Mouse (Mus musculus) spleen, adult 18-20 months (tissue): ENCODE measurements around the gene Wdr45.

Source experiments
- DNase-seq, 2 experiments: peaks; one replicate each; pipeline ENCODE4 v3.0.0; 2022; ENCODE audit warnings: mixed read lengths in 2 of 2

The Wdr45 gene

DNA sequence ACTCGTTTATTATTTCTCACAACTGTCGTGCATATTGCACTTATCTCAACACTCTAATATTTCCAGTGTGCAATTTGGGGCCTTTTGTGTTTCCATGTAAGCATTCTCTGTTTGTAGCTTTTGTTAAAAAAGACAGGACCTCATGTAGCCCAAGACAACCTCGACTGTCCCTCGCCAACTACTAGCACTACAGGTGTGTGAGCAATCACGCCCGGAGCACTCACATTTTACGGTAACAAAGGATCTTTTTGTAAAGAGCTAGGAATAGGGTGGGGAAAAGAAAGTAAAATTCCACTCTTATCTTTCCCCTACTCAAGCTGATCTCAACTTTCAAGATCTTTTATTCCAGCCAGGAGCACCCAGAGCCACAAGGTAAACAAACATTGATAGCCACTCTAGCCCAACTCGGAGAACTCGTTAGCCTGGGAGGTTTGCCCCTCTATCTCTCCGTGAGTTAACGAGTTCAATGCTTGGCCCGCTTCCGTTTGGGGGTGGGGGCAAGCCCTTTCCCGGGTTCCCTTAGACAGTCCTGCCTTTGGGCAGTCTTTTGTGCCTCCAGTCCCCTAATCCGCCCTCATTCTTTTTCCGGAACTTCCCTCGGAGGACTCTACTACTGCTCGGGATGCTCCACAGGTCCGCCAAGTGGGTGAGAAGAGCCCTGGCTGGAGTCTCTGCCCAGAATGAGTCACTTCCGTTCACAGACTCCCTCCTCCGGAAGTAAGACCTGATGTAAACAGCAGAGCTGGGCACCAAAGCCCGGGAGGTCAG lies 7.6 kb downstream of the Wdr45 start, which contains the start of gene Gm45208:
Gene Gm45208 (plus strand): TSS at position 732 of the 768 bp plus-strand sequence.
- peak; percentile 36 to 62 for DNase-seq

DNA sequence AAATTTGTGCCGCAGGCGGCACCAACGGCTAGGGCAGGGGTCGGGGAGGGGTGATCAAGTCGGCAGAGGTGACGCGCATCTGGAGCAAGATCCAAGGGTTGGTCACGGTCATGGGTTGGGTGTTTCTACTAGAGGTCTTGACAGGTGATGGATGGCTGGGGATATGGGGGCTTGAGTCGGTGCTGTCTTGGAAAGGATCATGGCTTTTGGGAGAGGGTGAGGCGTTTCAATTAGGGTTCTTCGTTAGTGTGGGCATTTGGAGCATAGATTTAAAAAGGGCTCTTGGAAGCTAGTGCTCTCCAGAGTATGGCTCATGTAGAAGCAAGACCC lies 8.1 kb downstream of the Wdr45 start:
- no peak for DNase-seq

DNA sequence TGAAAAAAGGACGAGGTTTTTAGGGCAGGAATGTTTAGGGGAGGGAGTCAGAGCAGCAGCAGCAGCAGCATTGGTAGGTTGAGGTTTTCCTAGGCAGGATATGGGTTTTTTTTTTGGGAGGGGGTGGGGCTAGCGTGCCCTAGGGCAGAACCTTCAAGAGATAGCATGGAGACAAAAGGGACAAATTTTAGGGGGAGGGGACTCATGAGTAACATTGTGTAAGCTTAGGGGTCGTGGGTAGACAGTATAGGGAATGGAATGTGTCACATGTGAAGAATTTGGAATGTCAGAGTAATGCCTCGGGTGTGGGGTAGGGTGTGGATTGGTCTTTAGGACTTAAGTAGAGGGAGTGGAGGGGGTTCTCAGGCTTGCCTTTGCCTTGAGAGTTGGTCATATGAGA lies 8.6 kb downstream of the Wdr45 start:
- DNase-seq, result no peak

DNA sequence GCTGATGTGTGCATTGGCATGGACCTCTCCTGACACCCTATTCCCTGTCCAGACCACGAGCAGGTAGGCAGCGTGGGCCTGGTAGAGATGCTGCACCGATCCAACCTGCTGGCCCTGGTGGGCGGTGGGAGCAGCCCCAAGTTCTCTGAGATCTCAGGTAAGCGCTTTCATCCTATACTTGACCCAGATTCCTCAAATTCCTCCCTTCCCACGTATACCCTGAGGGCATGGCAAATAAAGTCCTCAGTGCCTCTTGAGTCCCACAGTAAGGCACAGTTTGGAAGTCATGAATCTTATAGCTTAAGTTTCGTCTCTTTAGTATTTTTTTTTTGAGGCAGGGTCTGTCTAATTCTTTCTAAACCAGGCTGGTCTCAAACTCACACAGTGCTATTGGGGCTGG lies 10.0 kb downstream of the Wdr45 start:
- no peak for DNase-seq

DNA sequence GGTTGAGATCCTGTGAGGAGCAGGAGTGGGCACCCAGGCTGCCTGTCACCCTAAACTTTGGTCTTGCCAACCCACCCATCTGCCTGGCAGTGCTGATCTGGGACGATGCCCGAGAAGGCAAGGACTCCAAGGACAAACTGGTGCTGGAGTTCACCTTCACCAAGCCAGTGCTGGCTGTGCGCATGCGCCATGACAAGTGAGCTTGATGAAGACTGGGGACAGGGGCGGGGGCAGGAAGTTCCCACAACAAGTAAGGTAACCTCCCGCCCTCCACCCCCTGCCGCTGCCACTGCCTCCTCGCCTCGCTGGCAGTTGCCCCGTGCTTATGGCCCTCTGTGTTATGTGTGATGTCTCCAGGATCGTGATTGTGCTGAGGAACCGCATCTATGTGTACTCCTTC lies 11.7 kb downstream of the Wdr45 start:
- no peak for DNase-seq

DNA sequence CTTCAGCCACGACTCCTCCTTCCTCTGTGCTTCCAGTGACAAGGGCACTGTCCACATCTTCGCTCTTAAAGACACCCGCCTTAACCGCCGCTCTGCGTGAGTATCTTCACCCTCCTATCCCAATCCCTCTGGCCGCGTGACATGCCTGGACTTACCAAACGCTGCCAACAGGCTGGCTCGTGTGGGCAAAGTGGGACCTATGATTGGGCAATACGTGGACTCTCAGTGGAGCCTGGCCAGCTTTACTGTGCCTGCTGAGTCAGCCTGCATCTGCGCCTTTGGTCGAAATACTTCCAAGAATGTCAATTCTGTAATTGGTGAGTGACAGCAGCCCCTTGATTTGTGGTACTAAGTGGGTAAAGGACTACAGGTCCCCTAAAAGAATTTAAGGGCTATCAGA lies 13.0 kb downstream of the Wdr45 start:
- DNase-seq, result no peak

DNA sequence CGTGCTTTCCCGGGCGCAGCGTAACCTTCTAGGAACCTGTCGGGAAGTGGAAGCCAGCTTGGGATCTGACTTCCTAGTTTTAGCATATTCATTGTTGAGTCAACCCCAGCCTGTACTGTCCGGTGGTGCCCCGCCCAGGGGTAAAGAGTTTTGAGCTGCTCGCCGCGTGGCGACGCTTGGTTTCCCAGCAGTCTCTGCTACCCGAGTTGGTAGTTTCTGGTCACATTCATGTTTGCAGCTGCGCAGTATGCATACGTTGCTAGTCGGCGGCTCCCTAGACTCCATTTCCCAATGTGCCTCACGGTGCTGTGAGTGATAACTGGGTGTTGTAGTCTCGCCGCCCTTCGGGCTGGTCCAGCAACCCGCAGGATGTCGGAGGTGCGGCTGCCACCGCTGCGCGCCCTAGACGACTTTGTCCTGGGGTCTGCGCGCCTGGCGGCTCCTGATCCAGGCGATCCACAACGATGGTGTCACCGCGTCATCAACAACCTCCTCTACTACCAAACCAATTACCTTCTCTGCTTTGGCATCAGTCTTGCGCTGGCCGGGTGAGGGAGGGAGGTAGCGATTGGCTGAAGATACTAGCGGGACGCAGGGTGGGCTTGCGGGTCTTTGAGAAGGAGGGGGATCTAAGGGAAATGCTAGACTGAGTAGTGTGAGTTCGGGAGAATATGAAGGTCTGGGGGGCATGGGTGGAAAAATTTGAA lies 14.2 kb downstream of the Wdr45 start, which contains the start of gene Praf2:
Gene Praf2 (plus strand): TSS at position 225 of the 707 bp plus-strand sequence.
- DNase-seq, result peak; percentile 55 to 63

DNA sequence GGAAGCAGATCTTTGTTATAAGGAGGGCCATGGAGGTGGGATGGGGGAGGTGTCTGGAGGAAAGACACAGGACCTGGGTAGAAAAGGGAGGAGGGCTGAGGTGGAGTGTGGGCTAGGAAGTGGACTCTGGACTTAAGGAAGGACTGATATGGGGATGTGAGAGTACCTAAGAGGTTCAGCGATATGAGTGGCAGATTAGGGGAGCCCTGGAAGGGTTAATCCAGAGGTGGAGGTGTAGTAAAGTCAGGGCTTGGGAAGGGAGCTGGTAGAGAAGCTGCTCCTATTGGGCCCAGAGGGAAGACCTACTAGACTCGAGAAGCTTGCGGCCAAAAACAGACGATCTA lies 14.8 kb downstream of the Wdr45 start:
- no peak for DNase-seq

DNA sequence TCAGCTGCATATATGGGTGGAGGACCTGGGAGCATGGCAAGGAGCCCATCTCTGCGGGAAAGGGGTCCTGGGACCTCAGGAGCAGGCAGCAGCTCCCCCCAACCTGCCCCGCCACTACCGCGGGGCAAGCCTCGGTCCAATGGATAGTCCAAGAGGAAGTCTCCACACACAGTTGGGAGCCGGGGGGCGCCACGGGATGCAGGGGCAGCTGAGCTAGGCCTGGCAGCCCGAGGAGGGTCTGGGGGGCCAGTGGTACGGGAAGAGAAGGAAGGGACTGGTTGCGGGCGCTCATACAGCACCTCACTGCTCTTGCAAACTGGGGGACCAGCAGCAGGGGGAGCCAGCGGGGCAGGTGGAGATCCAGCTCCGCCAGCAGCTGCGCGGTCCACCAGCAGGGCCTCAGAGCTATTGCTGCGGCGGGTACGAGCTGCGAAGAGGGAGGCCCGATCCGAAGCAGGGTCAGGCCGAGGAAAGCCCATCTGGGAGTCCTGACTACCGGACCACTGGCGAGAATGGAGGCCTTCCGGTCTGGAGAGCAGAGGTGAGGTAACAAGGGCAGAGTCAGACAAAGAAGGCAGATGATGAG lies 19.5 kb downstream of the Wdr45 start:
- peak; percentile 56 to 80 for DNase-seq

DNA sequence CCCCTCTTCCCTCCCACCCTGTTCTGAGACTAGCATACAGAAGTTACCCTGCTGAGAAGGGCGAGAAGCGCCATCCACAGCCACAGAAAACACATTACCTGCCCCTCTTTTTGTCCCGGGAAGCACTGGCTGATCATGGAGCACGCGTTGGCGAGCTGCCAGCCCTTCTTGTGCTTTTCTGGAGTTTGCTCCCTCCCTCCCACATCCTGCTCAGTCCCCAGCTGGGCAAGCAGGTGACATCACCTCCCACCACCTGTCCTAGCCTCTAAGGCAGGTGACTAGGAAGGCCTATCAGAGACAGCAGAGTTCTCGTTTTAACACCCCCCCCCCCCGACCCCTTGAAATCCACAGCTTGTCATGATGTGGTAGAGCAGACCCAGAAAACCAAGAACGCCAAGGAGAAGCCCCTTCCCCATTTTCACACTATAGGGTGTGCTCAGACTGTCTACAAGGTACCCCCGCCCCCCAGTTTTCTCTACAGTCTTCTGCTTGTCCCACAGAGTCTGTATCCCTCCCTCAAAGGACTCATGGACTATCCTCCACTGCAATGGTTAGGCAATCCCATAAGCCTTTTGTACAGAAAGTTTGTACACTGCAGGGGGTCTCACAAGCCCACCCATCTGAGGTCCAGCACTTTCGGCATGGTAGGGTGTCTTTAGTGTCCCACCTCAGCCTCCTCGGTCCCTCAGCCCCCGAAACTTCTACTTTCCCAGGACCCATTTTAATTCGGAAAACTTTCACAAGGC lies 25.4 kb downstream of the Wdr45 start:
- no peak for DNase-seq

DNA sequence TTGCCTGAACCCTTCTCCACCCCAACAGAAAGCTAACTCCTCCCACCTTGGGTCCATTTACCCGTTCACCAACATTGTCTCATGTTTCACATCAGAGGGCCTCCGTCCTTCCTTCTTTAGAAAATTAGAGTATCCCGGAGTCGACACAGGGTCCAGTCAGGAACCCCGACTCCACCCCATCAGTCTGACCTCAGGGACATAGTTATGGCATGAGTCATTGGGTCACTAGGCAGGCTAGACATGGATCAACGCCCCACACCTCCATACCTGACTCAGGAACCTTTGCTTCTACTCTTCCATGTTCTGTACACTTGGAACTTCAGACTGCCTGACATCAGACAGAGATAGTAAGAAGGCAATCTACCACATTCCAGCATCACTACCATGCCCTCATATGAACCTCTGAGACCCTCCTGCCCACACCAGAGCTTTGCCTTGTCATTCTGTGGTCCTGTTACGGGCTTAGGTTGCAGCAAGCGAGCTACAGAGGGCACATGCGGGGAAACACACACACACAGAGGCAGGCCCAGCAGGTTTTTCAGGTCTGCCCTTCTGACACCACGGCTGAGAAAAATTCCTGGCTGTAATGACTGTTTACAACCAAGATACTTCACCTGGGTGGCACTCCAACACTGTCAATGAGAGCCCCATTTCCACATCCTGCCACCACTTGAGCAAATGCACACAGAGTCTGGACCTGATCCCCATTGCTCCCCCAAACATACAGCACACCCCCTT lies 26.1 kb downstream of the Wdr45 start:
- DNase-seq, result no peak

DNA sequence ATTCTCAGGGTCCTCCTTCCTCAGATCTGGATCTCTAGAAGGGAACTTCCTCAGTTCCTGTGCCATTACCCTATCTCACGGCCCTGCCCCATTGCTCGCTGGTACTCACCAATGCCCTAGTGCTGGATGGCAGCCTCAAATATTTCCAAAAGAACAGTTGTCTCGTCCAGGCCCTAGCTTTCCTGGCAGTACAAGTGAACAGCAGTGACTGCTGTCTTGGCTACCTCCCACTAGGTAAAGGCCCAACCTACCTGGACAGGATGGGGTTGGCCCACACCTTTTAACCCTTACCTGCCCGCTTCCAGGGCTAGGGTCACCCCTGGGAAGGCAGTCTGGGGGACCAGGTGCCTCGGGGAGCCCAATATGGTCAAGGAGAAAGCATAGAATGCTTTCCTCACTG lies 27.0 kb downstream of the Wdr45 start:
- no peak for DNase-seq

DNA sequence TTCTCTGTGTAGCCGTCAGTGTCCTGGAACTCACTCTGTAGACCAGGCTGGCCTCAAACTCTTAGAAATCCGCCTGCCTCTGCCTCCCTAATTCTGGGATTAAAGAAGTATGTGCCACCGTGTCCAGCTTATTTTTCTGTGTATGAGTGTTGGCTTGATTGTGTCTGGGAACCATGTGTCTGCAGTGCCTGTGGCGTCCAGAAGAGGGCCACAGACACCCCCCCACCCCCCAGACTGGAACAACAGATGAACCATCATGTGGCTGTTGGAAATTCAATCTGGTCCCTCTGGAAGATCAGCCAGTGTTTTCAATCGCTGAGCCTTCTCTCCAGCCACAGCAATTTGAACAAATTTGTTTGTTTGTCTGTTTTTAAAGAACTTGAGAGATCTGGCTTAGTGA lies 29.3 kb downstream of the Wdr45 start:
- no peak for DNase-seq

DNA sequence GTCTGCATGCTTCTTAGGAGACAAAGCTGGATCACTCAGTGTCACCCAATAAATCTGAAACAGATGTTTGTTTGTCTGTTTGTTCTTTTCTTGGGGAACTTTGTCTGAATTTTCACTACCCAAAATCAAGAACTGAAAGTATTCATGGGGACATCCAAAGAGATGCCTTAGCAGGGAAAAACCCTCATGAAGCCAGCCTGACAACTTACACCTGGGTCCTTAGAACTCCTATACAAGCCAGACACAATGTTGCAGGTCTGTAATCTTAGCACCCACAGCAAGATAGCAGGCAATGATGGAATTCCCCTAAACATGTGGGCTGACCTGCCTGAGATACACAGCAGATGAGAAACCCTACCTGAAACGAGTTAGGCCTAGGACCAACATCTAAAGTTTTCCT lies 30.8 kb downstream of the Wdr45 start:
- no peak for DNase-seq

DNA sequence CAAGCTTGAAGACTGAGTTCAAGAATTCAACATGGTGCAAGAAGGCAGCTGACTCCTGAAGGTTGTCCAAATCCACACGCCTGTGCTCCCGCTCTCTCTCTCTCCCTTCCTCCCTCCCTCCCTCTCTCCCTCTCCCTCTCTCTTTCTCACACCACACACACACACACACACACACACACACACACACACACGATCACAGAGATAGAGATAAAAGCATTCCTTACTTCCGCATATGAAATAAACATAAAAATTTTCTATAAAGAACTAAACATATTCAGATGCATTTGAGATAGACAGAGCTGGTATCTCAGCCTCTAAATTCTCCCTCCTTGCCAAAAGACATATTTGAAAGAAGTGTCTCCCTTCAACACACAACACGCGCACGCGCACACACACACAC lies 31.3 kb downstream of the Wdr45 start:
- no peak for DNase-seq

DNA sequence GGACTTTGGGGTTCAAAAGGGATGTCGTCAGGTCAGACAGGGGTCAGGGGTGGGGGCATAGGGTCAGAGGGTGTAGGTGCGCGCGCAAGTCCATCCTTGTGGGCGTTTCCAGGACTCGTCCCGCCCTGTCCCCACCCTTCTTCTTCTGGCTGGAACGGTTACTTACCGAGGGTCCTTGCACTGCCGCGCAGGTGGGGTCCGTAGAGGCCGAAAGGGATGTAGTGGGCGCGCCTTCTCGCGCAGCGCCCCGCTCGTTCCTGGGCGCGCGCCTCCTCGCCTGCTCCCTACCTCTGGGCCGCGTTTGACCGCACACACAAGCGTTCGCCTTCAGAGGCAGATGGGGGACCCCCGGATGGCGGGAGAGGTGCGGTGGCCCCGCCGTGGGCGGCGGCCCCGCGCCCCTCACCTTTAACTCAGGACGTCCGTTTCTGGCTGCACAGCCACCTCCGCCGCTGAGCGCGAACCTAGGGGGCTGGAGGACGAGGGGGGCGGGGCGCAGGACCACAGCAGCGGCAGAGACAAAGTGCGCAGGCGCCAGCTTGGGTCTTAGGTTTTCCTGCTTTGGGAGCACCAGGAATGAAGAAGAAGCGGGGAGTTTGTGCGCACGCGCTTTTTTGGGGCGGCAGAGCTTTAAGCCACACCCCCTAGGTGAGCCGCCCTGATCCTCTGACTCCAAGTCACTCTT lies 36.4 kb downstream of the Wdr45 start, which contains the start of gene Ccdc120:
Gene Ccdc120 (minus strand): TSS at position 474 of the 685 bp plus-strand sequence.
- peak in 1 of 2 experiments; percentile 18 for DNase-seq

DNA sequence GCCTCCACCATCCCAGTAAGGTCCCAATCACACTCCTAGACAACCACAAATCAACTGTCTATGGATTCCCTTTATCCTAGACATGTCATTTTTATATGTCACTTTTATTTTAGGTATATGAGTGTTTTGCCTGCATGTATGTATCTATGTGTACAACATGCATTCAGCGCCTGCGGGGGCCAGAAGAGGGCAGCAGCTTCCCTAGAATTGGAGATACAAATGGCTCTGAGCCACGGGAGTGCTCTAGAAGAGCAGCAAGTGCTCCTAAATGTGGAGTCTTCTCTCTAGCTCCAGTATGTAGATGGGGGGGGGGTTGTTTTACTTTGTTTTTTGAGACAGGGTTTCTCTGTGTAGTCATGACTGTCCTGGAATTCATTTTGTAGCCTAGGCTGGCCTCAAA lies 39.5 kb downstream of the Wdr45 start:
- peak in 1 of 2 experiments; percentile 35 for DNase-seq

DNA sequence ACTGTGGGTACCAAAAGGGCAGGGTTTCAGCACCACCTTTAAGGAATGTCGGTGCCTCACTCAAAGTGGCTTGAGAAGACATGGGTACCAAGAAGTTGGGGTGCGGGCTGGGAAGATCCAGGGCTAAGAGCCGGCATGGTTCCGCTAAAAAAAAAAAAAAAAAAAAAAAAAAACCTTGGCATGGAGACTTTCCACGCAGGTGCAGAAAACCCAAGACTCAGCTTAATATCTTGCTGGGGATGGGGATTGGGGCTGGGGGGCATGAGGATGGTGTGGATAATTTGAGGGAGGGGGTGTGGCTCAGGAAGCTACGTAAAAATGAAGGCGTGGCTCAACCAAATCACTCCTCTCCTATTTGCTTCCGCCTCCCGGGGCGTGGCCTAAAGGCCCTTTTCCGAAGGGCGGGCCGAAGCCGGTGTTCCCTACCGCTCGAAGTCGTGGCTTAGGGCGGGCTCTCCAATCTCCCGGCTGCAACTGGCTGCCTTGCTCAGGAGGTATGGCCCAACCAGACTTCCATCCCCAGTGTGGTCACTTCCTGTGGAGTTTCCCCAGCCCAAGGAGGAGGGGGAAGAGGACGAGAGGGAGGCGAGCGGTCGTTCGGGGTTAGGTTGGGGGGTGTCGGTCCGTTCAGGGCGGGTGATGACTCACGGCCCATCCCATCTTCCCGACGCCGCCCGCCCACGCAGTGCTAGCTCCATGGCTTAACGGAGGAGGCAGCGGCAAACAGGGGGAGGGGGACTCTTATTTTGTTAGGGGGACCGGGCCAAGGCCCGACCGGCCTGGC lies 48.2 kb downstream of the Wdr45 start, which contains the start of gene Tfe3:
Gene Tfe3 (plus strand): TSS at position 424 of the 784 bp plus-strand sequence.
- DNase-seq, result peak; percentile 77 to 79

DNA sequence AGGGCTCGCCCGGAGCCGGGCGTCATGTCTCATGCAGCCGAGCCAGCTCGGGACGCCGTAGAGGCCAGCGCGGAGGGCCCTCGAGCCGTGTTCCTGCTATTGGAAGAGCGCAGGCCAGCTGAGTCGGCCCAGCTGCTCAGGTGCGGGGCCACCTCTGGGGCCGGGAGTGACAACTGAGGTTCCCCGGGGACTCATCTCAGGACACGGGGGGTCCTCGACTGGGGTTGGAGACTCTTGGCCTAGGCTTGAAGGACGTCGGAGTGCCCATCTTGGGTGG lies 48.7 kb downstream of the Wdr45 start:
- no peak for DNase-seq

DNA sequence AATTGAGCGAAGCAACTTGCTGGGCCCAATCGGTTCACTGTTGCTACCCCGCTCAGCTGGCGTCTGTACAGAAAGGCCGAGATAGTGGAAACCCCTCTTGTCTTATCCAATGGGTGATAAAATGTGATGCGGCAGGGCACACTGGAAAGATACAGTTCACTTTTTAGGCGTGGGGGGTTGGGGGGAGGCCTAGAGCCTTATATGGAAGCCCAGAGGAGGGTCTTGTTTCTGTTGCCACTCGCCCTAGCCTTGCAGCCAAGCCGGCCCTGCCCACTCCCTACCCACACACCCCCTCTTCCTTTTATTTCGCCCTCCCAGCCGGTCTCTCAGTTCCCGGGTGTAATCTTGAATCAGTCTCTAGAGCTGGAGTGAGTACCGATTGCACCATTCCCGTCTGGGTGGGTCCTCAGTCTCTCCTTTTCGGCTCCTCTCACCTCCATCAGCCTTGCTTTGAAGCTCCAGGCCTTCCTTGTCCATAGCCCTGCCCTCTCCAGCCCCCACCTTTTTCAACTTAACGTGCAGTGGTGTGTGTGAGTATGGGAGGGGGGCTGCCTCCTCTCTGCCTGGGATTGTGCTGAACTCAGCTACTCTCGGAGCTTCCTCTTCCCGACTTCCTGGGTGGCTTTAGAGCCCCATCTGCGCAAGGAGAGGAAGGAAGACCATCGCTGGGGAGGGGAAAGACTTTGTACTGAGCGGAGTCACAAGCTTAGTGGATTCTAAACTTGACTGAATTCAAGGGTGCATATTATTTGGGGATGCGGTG lies 49.7 kb downstream of the Wdr45 start:
- DNase-seq, result peak in 1 of 2 experiments; percentile 16
